Mouse (Mus musculus): ENCODE measurements around the gene Ctsf.
A peak's percentile ranks its signal among the peaks of the same experiment; 100 is the strongest.
"Not testable (repeated sequence)": the region's sequence is repeated elsewhere in the genome, so short reads cannot be mapped to it uniquely, and the experiment has no call there.

The Ctsf gene

DNA sequence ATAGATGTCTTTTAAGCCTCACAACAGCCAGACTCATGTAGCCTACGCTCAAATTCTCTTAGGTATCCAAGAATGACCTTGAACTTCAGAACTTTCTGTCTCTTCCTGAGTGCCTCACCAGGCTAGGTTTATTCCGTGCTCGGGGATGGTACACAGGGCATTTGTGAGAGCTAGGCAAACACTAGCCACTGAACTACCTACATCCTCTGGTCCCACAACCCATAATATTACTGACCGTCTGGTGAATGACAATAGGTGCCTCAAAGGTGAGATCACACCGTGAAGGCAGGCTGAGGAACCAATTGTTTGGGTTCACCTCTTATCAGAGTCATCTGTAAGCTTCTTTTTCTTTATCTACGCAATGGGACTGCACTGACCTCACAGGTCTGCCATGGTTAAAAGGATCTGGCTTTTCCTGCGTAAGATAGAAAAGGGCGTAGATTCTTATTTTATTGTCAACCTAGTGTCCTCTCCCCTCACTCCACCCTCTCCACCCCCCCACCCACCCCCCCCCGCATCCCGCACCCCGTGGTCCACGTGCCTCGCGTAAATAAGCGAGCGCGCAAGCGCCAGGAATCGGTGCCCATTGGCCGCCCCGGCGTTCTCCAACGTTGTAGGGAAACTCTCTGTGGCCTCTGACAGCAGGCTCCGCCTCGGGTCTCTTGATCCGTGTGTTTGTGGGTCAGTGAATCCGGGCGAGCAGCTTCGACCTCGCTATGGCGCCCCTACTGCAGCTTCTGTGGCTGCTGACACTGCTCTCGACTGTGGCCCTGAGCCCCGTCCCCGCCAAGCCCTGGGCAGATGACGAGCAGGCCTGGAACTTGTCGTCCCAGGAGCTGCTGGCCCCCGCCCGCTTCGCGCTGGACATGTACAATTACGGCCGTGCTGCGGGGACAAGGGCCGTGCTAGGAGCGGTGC lies at the start of gene Ctsf:
Gene Ctsf (plus strand): TSS at position 579 of the 918 bp plus-strand sequence.
- DNase-seq (ENCODE audit: low spot score) = peak; percentile 78

DNA sequence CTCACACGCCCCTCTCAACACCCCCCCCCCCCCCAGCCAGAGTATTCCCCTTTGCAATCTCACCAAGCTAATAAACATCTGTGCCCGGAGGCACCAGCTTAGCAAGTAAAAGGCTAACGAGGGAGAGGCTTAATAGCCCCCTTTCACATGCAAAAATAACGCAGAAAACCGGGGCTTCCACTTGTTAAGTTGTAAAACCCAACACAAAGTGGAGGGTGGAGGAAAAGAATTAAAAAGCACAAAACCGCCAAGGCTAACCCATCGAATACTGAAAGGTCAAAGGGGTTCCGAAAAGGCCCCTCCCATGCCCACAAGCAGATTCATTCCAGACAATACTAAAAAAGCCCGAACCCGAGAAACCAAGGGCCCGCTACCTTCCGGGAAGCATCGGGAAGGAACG lies 44.6 kb upstream of the Ctsf start:
- no peak for DNase-seq (ENCODE audit: low spot score)

DNA sequence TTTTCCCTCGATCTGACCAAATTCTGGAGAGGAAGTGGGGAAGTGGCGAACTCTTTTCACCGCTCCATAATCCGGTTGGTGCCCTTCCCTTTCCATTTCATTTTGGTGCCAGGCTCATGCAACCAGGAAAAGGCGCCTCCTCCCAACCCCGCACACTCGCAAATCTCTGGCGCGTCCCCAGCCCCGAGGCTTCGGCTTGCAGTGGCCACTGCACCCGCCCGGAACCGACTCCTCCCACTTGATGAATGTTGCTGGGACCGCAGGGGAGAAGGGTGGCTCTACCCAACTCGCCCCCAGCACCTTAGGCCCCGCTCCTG lies 44.2 kb upstream of the Ctsf start:
- DNase-seq (ENCODE audit: low spot score) = no peak

DNA sequence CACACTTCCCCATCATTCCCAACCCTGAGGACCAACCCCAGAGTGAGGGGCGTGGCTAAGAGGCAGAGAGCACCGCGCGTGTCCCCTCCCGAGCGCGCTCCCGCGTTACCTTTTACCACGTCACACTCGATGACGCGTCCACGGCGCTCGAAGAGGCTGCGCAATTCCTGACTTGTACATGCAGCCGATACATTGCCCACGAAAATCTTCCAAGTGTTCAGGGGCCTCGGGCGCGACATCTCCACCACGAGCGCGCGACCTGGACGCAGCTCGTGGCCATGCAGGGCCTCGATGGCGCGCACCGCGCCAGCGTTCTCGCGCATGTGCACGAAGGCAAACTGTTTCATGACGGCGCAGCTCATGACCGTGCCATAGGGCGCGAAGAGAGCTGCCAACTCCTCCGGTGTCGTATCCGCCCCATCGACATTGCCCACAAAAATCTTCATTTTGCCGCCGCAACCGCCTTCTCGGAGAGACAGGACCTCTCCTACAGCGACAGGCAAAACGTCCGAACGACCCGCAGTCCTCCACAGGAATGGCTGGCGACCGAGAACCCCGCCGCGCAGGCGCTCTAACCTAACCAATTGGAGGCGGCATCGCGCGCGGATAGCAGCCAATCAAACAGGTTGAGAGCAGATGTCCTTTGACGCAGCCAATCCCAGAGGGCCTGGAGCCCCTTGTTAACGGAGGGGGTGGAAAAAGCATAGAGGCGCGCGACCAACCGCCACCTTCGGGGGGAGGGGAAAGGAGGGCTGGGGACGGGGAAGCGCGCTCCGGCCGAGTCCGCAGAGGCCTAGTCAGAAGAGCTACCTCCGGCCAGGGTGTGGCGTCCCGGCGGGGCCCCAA lies 43.6 kb upstream of the Ctsf start, which contains the start of the genes Gm21992 and Rbm14:
Gene Gm21992 (minus strand): TSS at position 550 of the 846 bp plus-strand sequence.
Gene Rbm14 (minus strand): TSS at position 572 of the 846 bp plus-strand sequence.
- peak; percentile 93 for DNase-seq (ENCODE audit: low spot score)

DNA sequence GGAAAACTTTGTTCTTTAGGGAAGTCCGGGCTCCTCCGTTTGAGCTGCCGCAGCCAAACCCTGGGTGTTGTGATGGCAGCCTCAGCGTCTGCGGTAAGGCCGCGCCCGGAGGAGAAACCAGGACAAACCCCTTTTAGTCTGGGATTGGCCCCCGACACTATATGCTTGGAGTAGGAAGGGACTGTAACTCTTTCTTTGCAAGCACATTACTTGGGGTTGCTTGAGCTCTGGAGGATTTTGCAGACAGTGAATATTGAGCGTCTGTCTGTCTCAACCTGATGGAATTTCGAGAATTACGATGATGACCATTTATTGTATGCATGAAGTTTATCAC lies 43.1 kb upstream of the Ctsf start:
- no peak for DNase-seq (ENCODE audit: low spot score)

DNA sequence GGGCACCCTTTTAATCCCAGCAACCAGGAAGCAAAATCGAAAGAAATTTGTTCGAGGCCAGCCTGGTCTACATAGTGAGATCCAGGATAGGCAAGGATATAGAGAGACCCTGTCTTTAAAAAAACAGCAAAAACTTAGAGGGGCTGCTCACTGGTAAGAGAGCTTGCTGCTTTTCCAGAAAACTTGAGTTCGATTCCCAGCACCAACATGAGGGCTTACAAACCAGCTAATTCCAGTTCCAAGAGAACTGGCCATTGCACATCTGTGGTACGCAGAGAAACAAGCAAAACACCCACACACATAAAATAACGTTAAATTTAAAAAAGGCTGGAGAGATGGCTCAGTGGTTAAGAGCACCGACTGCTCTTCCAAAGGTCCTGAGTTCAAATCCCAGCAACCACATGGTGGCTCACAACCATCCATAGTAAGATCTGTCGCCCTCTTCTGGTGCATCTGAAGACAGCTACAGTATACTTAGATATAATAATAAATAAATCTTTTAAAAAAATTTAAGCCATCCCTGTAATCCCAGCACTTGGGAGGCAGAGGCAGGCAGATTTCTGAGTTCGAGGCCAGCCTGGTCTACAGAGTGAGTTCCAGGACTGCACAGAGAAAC lies 42.5 kb upstream of the Ctsf start:
- DNase-seq (ENCODE audit: low spot score) = not testable (repeated sequence)

DNA sequence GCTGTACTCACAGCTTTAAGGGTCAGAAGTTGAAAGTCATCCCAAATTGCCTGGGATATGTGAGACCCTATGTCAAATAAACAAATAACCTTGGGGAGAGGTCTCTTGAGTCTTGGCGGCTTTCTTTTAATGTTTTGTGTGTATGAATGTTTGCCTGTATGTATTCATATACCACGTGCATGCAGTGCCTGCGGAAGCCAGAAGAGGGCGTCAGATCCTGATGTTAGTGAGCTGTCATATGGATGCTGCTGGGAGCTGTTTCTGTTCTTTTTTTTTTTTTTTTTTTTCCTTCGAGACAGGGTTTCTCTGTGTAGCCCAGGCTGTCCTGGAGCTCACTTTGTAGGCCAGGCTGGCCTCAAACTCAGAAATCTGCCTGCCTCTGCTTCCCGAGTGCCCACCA lies 41.9 kb upstream of the Ctsf start:
- DNase-seq (ENCODE audit: low spot score) = peak; percentile 15

DNA sequence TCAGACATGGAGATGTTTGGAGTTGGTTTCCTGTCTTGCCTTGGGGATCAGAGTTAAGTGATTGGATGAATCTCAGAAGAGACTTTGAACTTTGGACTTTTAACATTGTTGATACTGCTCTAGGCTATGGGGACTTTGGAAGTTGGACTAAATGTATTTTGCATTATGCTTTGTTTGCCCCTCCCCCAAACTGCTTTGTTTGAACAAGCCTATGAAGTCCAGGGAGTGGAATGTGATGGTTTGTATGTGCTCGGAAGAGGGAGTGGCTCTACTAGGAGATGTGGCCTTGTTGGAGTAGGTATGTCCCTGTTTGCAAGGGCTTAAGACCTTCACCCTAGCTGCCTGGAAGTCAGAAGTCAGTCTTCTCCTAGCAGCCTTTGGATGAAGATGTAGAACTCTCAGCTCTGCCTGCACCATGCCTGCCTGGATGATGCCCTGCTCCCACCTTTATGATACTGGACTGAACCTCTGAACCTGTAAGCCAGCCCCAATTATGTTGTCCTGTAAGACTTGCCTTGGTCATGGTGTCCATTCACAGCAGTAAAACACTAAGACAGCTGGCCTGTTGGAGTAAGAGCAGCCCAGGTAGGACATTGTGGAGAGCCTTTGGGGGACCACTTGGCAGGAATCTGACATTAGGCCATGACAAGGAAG lies 37.6 kb upstream of the Ctsf start:
- DNase-seq (ENCODE audit: low spot score) = no peak

DNA sequence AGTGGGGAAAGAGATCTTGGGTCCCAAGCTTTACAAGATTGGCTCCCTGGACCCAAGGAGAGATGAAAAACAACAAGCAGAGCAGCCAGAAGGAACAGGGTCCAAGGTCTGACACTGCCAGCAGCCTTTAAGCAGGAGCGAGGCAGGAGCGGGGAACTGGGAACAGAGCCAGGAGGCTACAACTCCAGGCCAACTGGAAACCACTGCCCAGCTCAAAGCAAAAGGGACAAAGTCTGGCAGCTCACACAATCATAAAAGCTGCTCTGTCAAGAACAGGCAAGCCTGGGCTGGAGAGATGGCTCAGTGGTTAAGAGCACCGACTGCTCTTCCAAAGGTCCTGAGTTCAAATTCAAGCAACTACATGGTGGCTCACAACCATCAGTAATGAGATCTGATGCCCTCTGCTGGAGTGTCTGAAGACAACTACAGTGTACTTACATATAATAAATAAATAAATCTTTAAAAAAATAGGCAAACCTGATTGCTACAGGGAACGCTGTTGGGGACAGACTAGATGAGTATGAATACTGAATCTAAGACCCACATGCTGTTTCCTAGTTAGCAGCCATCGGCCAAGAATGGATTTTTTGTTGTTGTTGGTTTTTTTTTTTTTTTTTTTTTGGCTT lies 34.1 kb upstream of the Ctsf start:
- peak; percentile 76 for DNase-seq (ENCODE audit: low spot score)

DNA sequence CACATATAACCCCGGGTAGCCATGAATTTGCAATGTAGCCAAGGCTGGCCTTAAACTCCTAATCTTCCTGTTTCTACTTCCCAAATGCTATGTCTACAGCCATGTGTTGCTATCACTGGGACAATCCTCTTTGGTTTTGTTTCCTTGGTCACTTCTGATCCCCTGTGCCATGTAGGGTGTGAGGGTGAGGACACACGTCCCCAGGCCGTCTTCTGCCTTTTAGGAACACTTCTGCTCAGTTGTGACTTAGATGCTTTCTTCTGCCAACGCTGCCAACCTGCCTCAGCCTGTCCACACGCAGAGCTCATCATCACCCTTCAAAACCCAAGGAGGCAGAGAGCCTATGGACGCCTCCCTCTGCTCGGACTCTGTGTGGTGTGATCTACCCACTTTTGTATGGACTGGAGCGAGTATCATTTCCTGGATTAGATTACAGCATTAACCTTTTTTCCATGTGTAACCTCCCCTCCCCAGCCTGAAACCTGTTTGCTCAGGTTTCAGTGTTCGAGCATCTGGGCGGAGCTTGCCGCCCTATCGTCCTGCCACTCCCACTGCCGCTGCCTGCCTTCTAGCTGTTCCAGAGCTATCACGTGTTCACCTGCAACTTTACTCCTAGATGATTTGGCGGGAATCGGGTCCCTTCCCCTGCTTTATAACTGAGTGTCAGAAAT lies 26.4 kb upstream of the Ctsf start:
- no peak for DNase-seq (ENCODE audit: low spot score)

DNA sequence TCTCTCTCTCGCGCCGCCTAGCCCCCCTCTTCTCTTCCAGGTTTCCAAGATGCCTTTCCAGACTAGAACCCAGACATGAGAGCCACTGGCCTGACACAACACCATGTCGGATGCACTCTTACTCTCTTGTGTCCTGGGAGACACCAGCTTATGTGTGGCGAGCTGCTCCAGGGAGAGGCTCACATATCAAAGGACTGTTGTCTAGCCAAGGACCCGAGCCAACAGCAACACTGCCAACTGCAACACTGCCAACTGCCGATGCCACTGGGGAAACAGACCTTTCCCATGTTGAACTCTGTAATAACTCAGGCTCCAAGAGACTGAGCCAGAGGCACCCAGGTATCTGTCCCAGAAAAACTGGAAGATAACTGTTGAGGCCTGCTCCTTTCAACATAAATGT lies 25.8 kb upstream of the Ctsf start:
- DNase-seq (ENCODE audit: low spot score) = peak; percentile 56

DNA sequence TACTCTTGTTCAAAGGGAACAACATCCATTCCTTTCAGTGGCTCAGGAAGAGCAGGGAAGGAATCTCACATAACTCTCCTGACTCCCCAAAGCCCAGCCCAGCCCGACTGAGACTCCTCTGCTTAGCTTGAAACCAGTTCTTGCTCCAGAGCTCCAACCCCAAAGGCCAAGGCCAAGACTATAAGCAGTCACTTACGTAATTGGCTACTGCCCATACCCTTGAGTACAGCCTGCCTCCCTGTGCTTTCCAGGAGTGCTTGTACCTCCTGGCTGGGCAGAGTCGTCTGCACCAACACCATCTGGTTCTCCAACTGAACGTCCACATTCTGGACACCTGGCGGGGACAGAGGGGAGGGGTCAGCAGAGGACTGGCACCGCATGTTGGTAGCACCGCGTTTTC lies 21.0 kb upstream of the Ctsf start:
- no peak for DNase-seq (ENCODE audit: low spot score)

DNA sequence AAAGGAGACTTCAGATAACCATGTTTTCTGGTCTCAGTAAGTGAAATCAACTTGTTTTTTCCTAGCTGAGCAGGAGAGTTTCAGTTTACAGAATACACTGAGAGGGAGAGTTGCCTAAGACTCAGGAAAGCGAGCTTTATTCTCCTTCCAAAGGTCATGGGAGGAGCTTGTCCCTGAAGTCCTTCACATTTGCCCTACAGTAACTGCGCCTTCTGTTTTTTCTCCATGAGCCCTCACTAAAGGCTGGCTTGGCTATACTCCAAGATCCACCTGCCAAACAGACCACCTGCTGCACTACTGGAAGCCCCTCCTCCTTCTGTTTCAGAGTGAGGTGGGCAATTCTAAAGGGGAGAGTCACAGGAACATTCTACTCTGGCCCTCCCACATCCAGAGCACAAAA lies 18.8 kb upstream of the Ctsf start:
- DNase-seq (ENCODE audit: low spot score) = no peak

DNA sequence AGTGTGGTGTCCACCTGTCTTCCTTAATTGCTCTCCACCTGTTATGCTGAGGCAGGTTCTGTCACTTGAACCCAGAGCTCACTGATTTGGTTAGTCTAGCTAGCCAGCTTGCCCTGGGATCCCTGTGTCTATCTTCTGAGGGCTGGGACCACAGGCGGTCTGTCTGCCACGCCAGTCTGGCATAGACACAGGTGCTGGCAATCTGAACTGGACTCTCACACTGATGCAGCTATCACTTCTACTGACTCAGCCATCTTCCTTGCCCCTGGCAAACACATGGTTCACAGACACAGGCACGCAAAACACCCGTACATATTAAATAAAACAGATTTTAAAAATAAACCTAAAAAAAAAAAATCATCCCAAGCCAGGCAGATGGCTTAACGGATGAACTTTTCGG lies 17.9 kb upstream of the Ctsf start:
- no peak for DNase-seq (ENCODE audit: low spot score)

DNA sequence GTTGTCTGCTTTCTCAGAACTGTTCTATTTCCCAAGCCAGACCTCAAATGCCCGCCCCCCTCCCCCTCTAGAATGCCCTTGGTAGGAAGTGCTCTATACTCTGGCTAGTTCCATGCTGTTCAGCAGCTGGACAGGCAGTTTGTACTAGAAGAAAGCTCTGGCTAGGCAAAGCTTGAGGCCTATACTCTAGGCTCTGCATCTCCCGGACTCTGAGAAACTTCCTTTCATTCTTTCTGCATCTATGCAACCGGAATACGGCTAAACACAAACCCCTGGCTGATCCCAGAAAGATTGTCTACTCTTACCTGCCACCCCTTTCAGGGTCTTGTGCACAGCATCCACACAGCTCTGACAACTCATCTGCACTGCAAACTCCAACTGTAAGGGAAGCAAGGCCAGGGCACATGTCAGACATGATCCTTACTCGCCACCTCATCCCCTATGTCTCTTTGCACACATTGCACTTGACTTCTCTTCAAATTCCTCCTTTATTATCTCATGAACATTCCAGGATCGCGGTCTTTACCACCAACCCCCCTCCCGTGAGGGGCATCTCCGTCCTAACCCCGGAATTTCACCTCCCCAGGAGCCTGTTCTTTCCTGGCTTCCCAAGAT lies 16.3 kb upstream of the Ctsf start:
- no peak for DNase-seq (ENCODE audit: low spot score)

DNA sequence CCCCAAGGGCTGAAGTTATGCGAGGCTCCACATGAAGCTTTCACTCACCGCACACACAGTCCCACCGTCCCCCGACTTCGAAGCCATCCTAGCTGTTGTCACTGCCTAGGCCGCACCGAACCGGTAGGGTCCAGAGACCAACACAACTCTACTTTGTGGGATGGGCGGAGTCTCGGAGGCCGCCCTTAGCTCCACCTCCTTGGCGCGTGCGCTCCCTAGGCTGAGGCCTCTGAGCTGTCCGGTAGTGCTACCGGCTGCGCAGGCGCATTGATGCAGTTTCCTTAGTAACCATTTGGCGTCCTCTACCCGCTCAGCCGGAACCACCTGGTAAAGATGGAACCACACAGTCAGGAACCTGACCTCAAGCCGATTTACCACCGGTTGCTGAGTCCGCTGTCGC lies 15.8 kb upstream of the Ctsf start, which contains the start of the genes Ccs and Ccdc87:
Gene Ccs (minus strand): TSS at position 184 of the 400 bp plus-strand sequence.
Gene Ccdc87 (plus strand): TSS at position 218 of the 400 bp plus-strand sequence.
- peak; percentile 94 for DNase-seq (ENCODE audit: low spot score)

DNA sequence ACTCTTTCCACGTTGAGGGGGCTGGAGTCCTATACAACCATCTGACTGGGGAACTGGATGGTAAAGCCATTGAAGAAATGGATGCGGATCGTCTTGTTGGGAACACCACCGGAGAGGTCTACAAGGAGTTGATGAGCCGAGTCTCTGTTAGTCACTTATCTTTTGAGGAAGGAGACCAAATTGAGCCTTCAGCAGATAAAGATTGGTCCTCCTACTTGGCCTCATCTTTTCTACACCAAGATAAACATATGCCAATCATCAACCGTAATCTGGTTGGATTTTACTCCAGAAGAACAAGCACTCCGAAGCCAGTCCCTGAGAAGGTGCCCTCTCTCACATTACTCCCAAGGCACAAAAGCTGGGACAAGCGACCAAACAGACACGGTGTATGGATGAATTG lies 14.1 kb upstream of the Ctsf start:
- DNase-seq (ENCODE audit: low spot score) = no peak

DNA sequence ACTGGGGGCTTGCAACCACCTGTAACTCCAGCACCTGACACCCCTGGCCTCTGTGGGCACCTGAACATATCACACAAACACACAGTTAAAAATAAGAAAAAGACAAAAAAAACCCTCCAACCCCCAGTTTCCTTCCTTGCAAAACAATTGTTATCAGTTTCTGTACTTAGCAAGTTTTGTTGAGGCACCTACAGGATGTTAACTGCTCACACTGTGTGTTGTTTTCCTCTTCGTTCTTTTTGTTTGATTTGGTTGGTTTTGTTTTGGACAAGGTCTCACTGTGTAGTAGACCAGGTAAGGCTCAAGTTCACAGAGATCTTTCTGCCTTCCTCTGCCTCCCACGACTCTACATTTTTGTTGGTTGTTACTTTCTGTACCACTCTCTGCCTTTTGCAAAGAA lies 12.3 kb upstream of the Ctsf start:
- DNase-seq (ENCODE audit: low spot score) = no peak

DNA sequence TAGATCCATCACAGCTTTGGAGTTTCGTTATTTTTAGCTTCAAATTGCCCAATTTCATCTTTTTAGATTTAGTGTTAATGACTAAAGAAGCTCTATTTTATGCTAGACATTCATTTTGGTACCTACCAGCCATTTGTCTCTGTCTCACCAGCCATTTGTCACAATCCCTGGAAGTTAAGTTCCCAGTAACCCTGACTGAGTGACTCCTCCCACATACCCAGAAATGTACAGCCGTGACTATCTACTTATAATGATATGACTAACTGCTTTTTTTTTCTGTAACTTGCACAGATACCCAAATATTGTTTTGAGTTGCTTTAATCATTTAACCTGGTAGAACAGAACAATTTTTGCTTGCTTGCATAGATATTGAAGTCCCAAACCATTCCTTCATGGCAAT lies 9.1 kb upstream of the Ctsf start:
- DNase-seq (ENCODE audit: low spot score) = no peak

DNA sequence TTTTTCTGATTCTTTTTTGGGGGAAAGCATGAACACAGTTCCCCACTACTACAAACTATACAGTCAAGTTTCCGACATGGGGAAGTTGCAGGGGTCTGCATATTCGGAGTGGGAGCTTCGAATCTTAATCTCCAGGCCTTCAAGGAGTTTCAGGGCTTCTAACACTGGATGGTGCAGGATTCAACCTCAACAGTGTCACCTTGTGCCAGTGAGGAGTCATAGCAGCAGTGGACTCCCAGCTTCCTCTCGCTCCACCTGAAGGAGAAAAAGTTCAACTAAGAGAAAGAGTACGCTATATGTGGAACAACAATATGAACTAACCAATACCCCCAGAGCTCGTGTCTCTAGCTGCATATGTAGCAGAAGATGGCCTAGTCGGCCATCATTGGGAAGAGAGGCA lies 7.4 kb upstream of the Ctsf start:
- no peak for DNase-seq (ENCODE audit: low spot score)

DNA sequence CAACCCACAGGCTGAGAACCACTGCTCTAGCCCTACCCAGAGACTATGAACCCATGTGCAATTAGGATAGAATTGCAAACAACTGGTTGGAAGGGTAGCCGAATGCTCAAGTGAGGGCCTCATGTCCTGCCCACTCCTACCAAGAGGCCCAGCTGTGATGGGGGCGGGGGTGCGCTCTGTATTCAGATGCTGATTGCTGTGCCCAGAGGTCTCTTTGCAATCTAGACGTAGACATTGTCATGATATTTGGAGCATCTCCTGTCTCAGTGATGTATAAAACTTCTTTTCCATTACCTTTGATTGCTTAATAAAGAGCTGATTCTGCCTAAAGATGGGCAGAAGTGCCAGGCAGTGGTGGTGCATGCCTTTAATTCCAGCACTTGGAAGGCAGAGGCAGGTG lies 5.1 kb upstream of the Ctsf start:
- DNase-seq (ENCODE audit: low spot score) = no peak
